Mouse (Mus musculus): Measurements from ENCODE around the gene Taf1c.

Taf1c gene

DNA sequence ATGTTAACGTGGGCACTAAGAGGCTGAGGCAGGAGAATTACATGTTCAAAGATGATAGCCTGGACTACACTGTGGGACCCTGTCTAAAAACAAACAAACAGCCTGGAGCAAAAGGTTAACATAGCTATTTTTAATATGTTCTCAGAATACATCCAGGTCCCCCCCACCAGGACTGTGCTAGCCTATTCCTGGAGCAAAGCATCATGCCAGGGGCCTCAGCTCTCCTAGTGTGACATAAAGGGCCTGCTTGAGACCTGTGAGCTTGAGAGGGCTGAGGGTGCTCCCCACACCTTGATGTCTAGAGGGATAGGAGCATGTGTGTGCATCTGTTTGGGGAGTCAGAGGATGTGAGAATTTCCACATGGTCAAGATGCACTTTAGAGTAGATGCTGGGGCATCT is 18.7 kb upstream of the Taf1c start:
- DNase-seq (ENCODE audit: low read depth, low spot score), result no peak

GRCm38 (mm10) chr8:119623061-119623460 is 18.0 kb upstream of the Taf1c start:
- no peak for DNase-seq (ENCODE audit: low read depth, low spot score)

DNA sequence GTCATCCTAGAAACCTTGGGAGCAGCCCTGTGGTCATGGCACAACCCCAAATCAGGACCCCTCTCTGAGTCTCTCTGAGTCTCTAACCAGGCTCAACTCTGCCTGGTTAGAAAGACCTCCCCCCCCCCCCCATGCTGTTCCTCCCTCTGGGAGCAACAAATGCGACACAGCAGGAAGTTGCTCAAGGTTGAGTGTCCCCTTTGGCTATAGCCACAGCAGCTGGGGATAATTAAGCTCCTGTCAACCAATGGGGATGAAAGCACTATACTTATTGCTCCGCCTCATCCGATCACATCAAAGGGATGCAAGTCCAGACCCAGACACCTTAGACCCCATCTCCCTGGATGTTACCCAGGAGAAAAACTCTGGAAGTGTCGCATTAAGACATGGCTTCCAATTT is 17.5 kb upstream of the Taf1c start:
- DNase-seq (ENCODE audit: low read depth, low spot score), result no peak

DNA sequence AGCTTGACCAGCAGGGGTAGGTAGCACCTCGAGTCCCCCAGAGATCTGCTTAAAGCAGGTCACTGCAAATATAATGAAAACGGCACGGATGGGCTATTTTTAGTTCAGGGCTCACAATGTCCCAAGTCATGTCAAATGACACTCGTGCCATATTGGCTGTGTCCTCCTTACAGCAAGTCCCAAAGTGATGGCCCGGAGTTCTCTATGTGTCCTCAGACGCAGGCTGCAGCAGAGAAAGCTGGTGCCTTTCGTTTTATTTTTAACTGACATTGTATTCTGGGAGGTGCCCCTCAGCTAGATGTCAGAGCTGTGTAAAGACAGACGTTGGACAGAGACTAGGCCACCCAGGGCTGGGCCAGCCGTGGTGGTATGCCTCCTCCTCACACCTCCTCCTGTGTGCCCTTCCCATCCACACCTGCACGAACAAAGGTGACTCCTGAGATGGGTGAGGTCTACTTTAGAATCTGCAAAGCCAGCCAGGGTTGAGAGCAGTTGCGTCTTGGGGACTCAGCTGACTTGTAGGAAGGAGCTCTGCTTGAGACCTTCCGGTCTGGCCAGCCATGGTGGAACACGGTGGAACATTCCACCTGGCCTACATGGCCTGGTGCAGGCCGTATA is 15.9 kb upstream of the Taf1c start:
- no peak for DNase-seq (ENCODE audit: low read depth, low spot score)

GRCm38 (mm10) chr8:119620116-119620840 is 15.3 kb upstream of the Taf1c start:
- DNase-seq (ENCODE audit: low read depth, low spot score), result no peak

DNA sequence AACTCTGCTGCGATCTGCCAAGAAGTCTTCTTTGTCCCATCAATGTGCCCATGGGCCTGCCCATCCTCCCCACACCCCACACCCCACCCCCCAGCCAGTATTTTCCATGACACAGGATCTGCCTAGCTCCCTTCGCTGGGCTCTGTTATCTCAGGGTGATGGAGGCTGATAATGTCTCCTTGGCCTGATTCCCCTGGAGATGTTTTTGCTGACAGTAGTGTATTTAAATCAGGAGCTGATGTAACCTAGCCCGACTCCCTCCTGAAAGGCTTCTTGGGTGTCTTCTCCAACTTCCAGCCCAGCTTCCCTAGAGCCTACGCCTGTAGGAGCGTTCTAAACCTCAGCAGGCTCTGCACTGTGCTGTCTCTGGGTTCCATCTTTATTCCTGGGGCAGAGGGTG is 13.9 kb upstream of the Taf1c start:
- no peak for DNase-seq (ENCODE audit: low read depth, low spot score)

- DNase-seq (ENCODE audit: low read depth, low spot score), result no peak
Observed at GRCm38 (mm10) chr8:119617586-119617985, 12.6 kb upstream of the Taf1c start.

DNA sequence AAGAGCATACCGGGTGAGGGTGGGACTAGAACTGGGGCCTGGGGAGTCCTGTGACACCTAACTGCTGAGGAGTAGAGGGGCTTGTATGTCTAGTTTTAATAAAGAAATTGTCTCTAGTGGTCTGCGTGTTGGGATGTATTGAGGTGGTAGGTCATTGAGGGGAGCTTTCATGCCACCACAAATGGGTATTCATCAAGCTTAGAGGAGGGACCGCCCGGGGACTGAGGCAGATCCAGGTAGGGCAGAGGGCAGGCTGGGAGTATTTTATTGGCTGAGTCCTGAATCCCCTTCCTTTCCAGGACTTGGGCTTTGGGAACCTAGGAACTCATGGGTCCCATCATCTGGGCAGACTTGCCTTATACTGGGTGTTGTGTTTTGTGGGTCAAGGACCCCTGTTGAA is 11.8 kb upstream of the Taf1c start:
- no peak for DNase-seq (ENCODE audit: low read depth, low spot score)

GRCm38 (mm10) chr8:119616358-119616757 is 11.3 kb upstream of the Taf1c start:
- no peak for DNase-seq (ENCODE audit: low read depth, low spot score)

DNA sequence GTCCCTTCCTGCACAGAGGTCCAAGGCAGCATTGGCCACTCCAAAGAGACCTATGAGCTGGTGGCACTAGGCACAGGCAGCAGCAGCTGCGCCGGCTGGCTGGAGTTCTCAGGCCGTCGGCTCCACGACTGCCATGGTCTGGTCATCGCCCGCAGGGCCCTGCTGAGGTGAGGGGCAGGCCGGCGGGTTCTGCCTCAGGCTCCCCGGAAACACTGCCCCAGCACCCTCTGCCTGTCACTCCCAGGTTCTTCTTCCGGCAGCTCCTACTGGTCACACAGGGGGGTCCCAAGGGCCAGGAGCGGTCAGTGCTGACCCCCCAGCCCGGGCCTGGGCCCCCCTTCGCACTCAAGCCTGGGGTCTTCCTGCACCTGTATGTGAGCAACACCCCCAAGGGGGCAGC is 10.1 kb upstream of the Taf1c start:
- no peak for DNase-seq (ENCODE audit: low read depth, low spot score)

GRCm38 (mm10) chr8:119612471-119612870 is 7.4 kb upstream of the Taf1c start, which contains the start of gene Adad2:
Adad2 (plus strand) TSS chr8:119612747.
- no peak for DNase-seq (ENCODE audit: low read depth, low spot score)

- peak; percentile 34 for DNase-seq (ENCODE audit: low read depth, low spot score)
Observed at GRCm38 (mm10) chr8:119606224-119606623, 1.2 kb upstream of the Taf1c start.

DNA sequence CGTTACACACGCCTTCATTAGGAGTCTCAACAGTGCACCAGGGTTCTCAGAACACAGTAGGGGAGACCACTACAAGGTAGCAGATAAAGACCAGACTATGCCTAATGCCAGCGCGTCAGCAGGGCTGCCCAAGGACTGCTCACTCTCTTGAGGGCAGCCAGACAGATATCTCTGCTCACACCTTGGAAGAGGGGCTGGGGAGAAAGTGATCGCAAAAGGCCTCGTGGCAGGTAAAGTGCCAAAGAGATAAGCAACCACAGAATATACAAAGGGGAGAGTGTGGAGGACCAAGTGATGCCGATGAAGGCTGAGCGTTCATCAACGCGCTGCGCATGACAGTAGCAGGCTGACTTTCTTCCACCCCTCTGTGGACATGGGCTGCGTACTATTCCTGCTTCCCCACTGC is 621 bp downstream of the Taf1c start:
- DNase-seq (ENCODE audit: low read depth, low spot score), result peak; percentile 12

DNA sequence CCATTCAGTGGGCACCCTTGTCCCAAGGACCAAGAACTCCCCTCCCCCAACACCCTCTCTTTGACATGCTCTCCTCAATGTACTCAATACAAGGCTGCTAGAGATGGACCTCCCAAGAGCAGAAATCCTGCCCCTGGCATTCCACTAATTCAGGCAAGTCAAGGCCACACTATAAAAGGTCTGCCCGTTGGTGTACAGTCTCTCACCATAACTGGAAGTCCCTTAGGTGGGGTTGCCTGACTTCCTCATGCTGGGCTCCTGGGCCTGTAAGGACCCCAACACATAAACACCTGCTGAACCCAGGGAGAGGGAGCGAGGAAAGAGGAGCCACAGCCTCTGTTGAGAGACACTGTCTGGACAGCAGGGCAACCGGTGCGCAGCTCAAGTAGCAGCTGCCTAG is 1.3 kb downstream of the Taf1c start:
- no peak for DNase-seq (ENCODE audit: low read depth, low spot score)

DNA sequence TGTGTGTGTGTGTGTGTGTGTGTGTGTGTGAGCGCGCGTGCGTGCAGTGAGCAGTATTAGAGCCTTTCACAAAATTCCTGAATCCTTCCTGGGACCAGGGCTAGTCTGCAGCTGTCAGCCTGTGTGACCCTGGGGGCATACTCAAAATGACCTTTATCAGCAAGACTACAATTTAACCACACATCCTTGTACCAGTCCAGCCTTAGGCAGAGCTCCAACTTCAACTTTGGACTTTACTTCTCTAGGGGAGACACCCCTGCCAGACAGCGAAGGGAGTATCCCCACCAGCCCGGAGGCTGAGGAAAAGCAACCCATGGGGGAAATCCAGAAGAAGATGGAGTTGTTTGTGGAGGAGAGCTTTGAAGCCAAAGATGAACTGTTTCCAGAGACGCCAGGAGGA is 13.6 kb downstream of the Taf1c start:
- no peak for DNase-seq (ENCODE audit: low read depth, low spot score)

DNA sequence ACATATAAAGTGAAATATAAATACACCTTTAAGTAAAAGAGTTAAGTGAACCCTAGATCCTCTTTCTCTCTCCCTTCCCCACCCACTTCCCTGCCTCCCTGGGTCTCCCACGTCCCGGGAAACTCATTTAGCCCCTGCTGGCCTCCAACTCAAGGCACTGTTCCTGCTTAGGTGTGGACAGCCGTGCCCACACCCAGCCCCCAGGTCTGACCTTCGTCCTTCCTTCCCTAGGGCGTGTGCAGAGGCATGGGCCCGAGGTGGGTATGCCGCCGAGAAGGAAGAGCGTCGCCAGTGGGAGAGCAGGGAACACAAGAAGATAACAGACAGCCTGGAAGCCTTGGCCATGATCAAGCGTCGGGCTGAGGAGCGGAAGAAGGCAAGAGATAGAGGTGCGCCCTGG is 14.7 kb downstream of the Taf1c start:
- DNase-seq (ENCODE audit: low read depth, low spot score), result no peak

- DNase-seq (ENCODE audit: low read depth, low spot score), result no peak
Observed at GRCm38 (mm10) chr8:119588844-119589243, 16.2 kb downstream of the Taf1c start.

DNA sequence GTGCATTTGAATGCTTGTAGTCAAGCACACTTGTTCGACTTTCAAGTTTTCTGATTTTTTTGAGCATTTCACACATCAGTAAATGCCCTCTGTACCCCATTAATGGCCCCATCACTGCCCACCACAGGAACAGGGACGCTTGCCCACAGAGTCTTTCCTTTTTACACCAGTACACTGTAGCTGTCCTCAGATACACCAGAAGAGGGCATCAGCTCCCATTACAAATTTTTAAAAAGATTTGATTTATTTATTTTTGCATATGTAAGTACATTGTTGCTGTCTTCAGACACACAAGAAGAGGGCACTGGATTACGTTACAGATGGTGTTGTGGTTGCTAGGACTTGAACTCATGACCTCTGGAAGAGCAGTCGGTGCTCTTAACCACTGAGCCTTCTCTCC is 16.7 kb downstream of the Taf1c start:
- no peak for DNase-seq (ENCODE audit: low read depth, low spot score)

GRCm38 (mm10) chr8:119585901-119586300 is 19.1 kb downstream of the Taf1c start:
- no peak for DNase-seq (ENCODE audit: low read depth, low spot score)

GRCm38 (mm10) chr8:119580441-119581161 is 24.4 kb downstream of the Taf1c start:
- DNase-seq (ENCODE audit: low read depth, low spot score), result no peak

- no peak for DNase-seq (ENCODE audit: low read depth, low spot score)
Observed at GRCm38 (mm10) chr8:119579096-119579495, 25.9 kb downstream of the Taf1c start.

GRCm38 (mm10) chr8:119575366-119575726 is 29.7 kb downstream of the Taf1c start:
- DNase-seq (ENCODE audit: low read depth, low spot score), result no peak

All from brain, adult 2 months (tissue).